ENCODE assay signal across 26 mouse cellular contexts in the genomic region with DNA sequence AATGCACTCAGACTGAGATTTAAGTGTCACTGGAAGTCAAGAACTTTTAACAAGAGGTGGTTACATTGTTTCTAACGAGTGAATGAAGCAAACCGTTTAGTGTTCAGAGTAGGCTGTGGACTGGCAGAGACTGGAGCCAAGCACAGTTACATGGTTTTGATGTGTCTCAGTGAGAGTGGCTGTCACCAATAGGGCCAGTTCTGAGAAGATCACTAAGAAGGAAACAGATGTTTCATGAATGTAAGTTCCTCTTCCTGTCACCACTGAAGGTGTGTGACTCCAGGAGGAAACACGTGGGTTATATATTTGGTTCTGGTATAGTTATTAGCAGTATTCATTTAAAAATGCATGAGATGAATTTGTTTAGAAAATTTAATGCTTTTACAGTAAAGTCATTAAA.
DNase-seq lines count a peak whose midpoint lies in the region; ATAC-seq and TF ChIP-seq lines count a peak whose summit lies in the region.
"Had no signal": no experiment of that assay in that cellular context is flagged by ENCODE, and none has a peak within 500 bp of the region (broad histone marks: within the 10 kb centered on the region; RNA-seq: fewer than 3 reads in every experiment).

No protein-coding gene starts in this region.

- in situ Hi-C loops in Patski (cut with MboI; ENCODE audit: low pct_unique_long_range_greater_than_20kb) = no loop called here

- H3K36me3 ChIP-seq in limb, embryonic 10.5 days = no peaks in the 10 kb centered on the region
- no peaks in the 10 kb centered on the region for H3K36me3 ChIP-seq in liver, postnatal 0 days (replicated peaks; ENCODE audit: insufficient read depth, low read length)
- no peaks in the 10 kb centered on the region for H3K36me3 ChIP-seq in kidney, embryonic 14.5 days (ENCODE audit: control insufficient read depth, insufficient read depth, low read length)
- H3K36me3 ChIP-seq: stomach, embryonic 15.5 days had no signal

- peak; percentile 74 for DNase-seq in heart, adult 11 months
- no peak for DNase-seq in heart, postnatal 4 days
- DNase-seq in 416B (ENCODE audit: low read depth) (peak; percentile 30), Patski (ENCODE audit: low read depth, low spot score) (no peak)
- no peak for DNase-seq in limb, embryonic 10.5 days (ENCODE audit: low spot score)
- no peak for DNase-seq in liver, postnatal 0 days
- DNase-seq in embryo, embryonic 11 days = no peak
- DNase-seq: adrenal gland, postnatal 14 days; cerebellum, adult 11-12 months; cerebellum, postnatal 25 days; gastrocnemius, postnatal 36 days; heart, postnatal 36 days; kidney, adult 11 months; layer of hippocampus, postnatal 36 days; lung, adult 18-20 months; right cerebral cortex, adult 18-20 months; thymus, adult 18-20 months had no signal

- H3K27me3 ChIP-seq in Patski = no peaks in the 10 kb centered on the region
- no peaks in the 10 kb centered on the region for H3K27me3 ChIP-seq in limb, embryonic 10.5 days (ENCODE audit: low read depth, poor library complexity, severe bottlenecking)
- H3K27me3 ChIP-seq in liver, postnatal 0 days (ENCODE audit: insufficient read depth, low read length) = no peaks in the 10 kb centered on the region
- H3K27me3 ChIP-seq in kidney, embryonic 14.5 days (ENCODE audit: control insufficient read depth, insufficient read depth, low read length) = no peaks in the 10 kb centered on the region
- H3K27me3 ChIP-seq: stomach, embryonic 15.5 days had no signal

- no peak for TF ChIP-seq CTCF in Patski (IDR thresholded peaks at IDR 0.05)
- TF ChIP-seq CTCF in liver, postnatal 0 days (IDR thresholded peaks at IDR 0.05; ENCODE audit: low read depth) = no peak

- WGBS in limb, embryonic 10.5 days = 56% methylated on average over 3 of the region's 3 CpGs
- WGBS in liver, postnatal 0 days (ENCODE audit: insufficient replicate concordance) = 28% methylated on average over 3 of the region's 3 CpGs
- 68% methylated on average over 3 of the region's 3 CpGs for WGBS in kidney, embryonic 14.5 days

- TF ChIP-seq EP300 in liver, postnatal 0 days (IDR thresholded peaks at IDR 0.05; ENCODE audit: low read depth) = no peak

- H3K4me2 ChIP-seq in liver, postnatal 0 days (ENCODE audit: low read depth, low read length) = no peak overlapping the region
- H3K4me2 ChIP-seq in kidney, embryonic 14.5 days (replicated peaks; ENCODE audit: low read depth, low read length) = no peak overlapping the region
- H3K4me2 ChIP-seq: heart, embryonic 11.5 days; midbrain, embryonic 11.5 days; stomach, embryonic 15.5 days had no signal

- 0 out of 2 replicates have a peak overlapping the region, but pooled peaks have one; percentile 14 for H3K27ac ChIP-seq in limb, embryonic 10.5 days
- no peak overlapping the region for H3K27ac ChIP-seq in liver, postnatal 0 days (ENCODE audit: low read depth)
- no peak overlapping the region for H3K27ac ChIP-seq in kidney, embryonic 14.5 days (ENCODE audit: low read depth, low read length)
- H3K27ac ChIP-seq: layer of hippocampus, adult 2 months; macrophage; stomach, embryonic 15.5 days had no signal

- no peaks in the 10 kb centered on the region for H3K9me3 ChIP-seq in limb, embryonic 10.5 days (replicated peaks)
- no peaks in the 10 kb centered on the region for H3K9me3 ChIP-seq in liver, postnatal 0 days (ENCODE audit: low read length)
- H3K9me3 ChIP-seq in kidney, embryonic 14.5 days (ENCODE audit: control insufficient read depth, low read length) = no peaks in the 10 kb centered on the region
- H3K9me3 ChIP-seq: stomach, embryonic 15.5 days had no signal

- POLR2A ChIA-PET in Patski (lab: Charles Lee) = no interaction called here

- H3K4me1 ChIP-seq in limb, embryonic 10.5 days = peaks cover 18% of the 10 kb centered on the region
- no peaks in the 10 kb centered on the region for H3K4me1 ChIP-seq in liver, postnatal 0 days (ENCODE audit: insufficient read depth)
- H3K4me1 ChIP-seq in kidney, embryonic 14.5 days (ENCODE audit: control insufficient read depth, insufficient read depth, low read length) = peaks cover 8% of the 10 kb centered on the region; the same call in 1 of the 2 replicates
- H3K4me1 ChIP-seq: stomach, embryonic 15.5 days had no signal

- no peak overlapping the region for H3K4me3 ChIP-seq in limb, embryonic 10.5 days
- no peak overlapping the region for H3K4me3 ChIP-seq in liver, postnatal 0 days (ENCODE audit: low read depth, low read length)
- no peak overlapping the region for H3K4me3 ChIP-seq in kidney, embryonic 14.5 days (ENCODE audit: low read length)
- H3K4me3 ChIP-seq: layer of hippocampus, adult 2 months; stomach, embryonic 15.5 days had no signal

- peak; percentile 35 for ATAC-seq in Patski
- no peak for ATAC-seq in liver, postnatal 0 days
- ATAC-seq in kidney, embryonic 14.5 days (ENCODE audit: low FRiP score, low TSS enrichment) = no peak
- ATAC-seq: activated CD4-positive, CD25-positive, alpha-beta regulatory T cell, adult 4 months; forebrain, embryonic 14.5 days; hindbrain, embryonic 16.5 days had no signal

- H3K9ac ChIP-seq in liver, postnatal 0 days (replicated peaks) = no peak overlapping the region
- H3K9ac ChIP-seq in kidney, embryonic 14.5 days (ENCODE audit: low read depth, low read length) = no peak overlapping the region
- H3K9ac ChIP-seq: stomach, embryonic 15.5 days had no signal

- CTCF ChIA-PET in Patski (lab: Charles Lee) = no interaction called here

Comparison
In these comparisons a context has a peak if more than half of its experiments do, and no peak if none do; other contexts are left out.
1. DNase-seq: peak in heart, adult 11 months (single experiment) and 416B (single experiment); none in heart, postnatal 4 days (single experiment), Patski (single experiment), limb, embryonic 10.5 days (single experiment), liver, postnatal 0 days (single experiment) and embryo, embryonic 11 days (single experiment).